Mouse (Mus musculus) midbrain, embryonic 13.5 days (tissue): Measurements from ENCODE around the gene Mycbp2. TPM values are rescaled to one million over a fixed set of nuclear protein-coding genes. Genes with fewer than 3 reads are reported as not detected.
A peak's percentile ranks its signal among the peaks of the same experiment; 100 is the strongest.

Source experiments
- ATAC-seq: fragments of 200-750 bp; cut with Nextera tagmentation; 2 replicates; pipeline ENCODE4 v1.8.0; 2017; ENCODE audit warnings: mild to moderate bottlenecking, moderate TSS enrichment, moderate library complexity
- H3K27ac ChIP-seq: fragments of 300-500 bp; sonication (generic); 2 replicates; pipeline ENCODE4 v1.5.1; 2015; ENCODE audit warnings: inconsistent platforms, mild to moderate bottlenecking, moderate library complexity
- H3K27me3 ChIP-seq: fragments of 300-500 bp; sonication (generic); 2 replicates; pipeline ENCODE4 v1.6.1; 2015; ENCODE audit warnings: mild to moderate bottlenecking, inconsistent platforms
- H3K36me3 ChIP-seq: fragments of 300-500 bp; sonication (generic); 2 replicates; pipeline ENCODE4 v1.6.1; 2015; ENCODE audit warnings: mild to moderate bottlenecking, inconsistent platforms
- H3K4me1 ChIP-seq: fragments of 300-500 bp; sonication (generic); replicated peaks from 2 replicates; pipeline ENCODE4 v1.6.1; 2015; ENCODE audit warnings: inconsistent platforms
- H3K4me2 ChIP-seq: fragments of 300-500 bp; sonication (generic); replicated peaks from 2 replicates; pipeline ENCODE4 v1.6.1; 2015; ENCODE audit warnings: moderate library complexity, mild to moderate bottlenecking, inconsistent platforms
- H3K4me3 ChIP-seq: fragments of 300-500 bp; sonication (generic); replicated peaks from 2 replicates; pipeline ENCODE4 v1.5.1; 2015; ENCODE audit warnings: mild to moderate bottlenecking, inconsistent platforms
- H3K9ac ChIP-seq: fragments of 300-500 bp; sonication (generic); replicated peaks from 2 replicates; pipeline ENCODE4 v1.6.1; 2015; ENCODE audit warnings: mild to moderate bottlenecking, inconsistent platforms
- H3K9me3 ChIP-seq: fragments of 300-500 bp; sonication (generic); 2 replicates; pipeline ENCODE4 v1.6.1; 2016; ENCODE audit warnings: mild to moderate bottlenecking, inconsistent platforms
- WGBS: fragments of 180-500 bp; shearing (Covaris S2); methylation state at CpG from one replicate; pipeline ENCODE4 v1.1.7; 2015; 5-methylcytosine and 5-hydroxymethylcytosine counted together
- polyA plus RNA-seq: library from polyadenylated mRNA; unstranded; fragments of >200 nt; fragmentation: Nextera tagmentation; extraction: Ambion mirVana; gene quantifications from 2 replicates; pipeline ENCODE4 v1.2.1, GENCODE M21; 2015

Gene Mycbp2
- polyA plus RNA-seq, 1 experiment from 2014 or later = 47.4 TPM

DNA sequence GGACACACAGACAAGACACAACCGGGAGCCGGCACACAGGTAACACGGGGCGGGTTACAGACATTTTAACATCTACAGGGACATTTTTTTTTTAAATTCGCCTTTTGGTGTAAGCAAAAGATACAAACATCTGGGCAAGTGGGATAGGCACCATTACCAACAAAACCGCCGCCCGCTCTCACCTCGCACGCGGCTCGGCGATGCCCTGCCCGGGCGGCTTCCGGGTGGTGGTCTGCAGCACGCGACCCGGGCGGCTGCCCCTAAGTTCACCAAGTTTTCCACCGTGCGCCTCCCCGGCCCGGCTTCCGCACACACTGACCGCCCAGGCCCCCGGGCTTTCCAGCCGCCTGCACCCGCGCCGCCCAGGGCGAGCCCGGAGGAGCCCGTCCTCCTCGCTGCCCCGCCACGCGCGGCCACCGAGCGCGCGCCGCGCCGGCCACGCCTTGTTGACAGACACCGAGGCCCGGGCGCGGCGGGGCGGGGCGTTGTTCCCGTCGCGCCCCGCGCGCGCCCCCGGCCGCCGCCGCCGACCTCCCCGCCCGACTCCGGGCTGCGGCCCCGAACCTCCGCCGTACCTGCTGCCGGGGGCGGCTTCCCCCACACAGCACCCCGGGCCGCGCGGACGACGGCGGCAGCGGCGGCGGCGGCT, 247.9 kb downstream of the Mycbp2 start:
- no peaks in the 10 kb centered on the region for H3K9me3 ChIP-seq
- H3K27ac ChIP-seq = peak overlapping the region; percentile 99
- H3K27me3 ChIP-seq = no peaks in the 10 kb centered on the region
- ATAC-seq = peak; percentile 88
- under 1% methylated on average over 78 of the region's 86 CpGs for WGBS
- H3K36me3 ChIP-seq = peaks cover 7% of the 10 kb centered on the region; the same call in 1 of the 2 replicates
- H3K4me3 ChIP-seq = peak overlapping the region; percentile 88
- peaks cover 33% of the 10 kb centered on the region for H3K4me1 ChIP-seq
- H3K9ac ChIP-seq = peak overlapping the region; percentile 96
- H3K4me2 ChIP-seq = peak overlapping the region; percentile 67

DNA sequence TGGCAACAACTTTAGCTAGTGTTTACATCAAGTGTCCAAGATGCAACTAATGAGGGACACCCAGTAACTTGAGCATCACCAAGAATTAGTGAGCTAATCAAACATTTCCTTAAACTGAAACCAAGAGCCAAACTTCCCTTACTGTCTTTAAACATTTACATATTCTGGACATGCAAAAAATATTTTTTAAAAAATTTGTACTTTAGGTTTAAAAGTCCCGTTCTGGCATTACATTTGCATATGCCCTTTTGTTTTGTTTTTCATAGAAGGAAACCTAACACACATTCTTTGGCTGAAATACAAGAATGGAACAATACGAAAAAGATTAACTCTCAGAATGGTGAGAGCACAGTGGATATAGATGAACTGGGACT, 248.4 kb downstream of the Mycbp2 start:
- H3K36me3 ChIP-seq = peaks cover 7% of the 10 kb centered on the region; the same call in 1 of the 2 replicates

DNA sequence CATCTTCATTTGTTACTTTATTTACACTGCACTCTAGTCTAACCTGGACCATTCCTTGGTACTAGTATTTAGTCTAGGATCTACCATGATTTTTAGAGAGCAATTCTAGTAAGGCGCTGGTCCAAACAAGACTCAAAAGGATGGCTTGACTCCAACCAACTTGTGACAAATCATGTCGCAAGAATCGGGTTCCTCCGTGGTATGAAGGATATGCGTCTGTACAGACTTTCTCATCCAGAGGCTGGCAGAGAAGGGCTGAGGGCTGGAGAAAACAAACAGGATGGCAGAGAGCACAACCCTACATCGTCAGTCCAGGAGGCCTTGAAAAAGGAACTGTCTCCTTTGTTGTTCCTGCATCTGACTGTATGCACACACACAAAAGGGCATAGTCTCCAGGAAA, 250.0 kb downstream of the Mycbp2 start:
- 78% methylated on average over 6 of the region's 6 CpGs for WGBS
- no peak for ATAC-seq
- peak overlapping the region; percentile 23 for H3K4me2 ChIP-seq
- H3K9me3 ChIP-seq = no peaks in the 10 kb centered on the region
- H3K4me3 ChIP-seq = no peak overlapping the region
- H3K4me1 ChIP-seq = peaks cover 36% of the 10 kb centered on the region
- H3K36me3 ChIP-seq = peaks cover 16% of the 10 kb centered on the region
- H3K27me3 ChIP-seq = no peaks in the 10 kb centered on the region
- H3K27ac ChIP-seq = no peak overlapping the region
- no peak overlapping the region for H3K9ac ChIP-seq

More for the DNA sequence above, 248.4 kb downstream of the Mycbp2 start:
- Histone ChIP-seq H3K4me2 (peak overlapping the region; percentile 67), H3K9me3 (no peaks in the 10 kb centered on the region), H3K9ac (peak overlapping the region; percentile 96), H3K27ac (peak overlapping the region; percentile 99; the same call in 1 of the 2 replicates), H3K4me1 (peaks cover 35% of the 10 kb centered on the region), H3K27me3 (no peaks in the 10 kb centered on the region), H3K4me3 (peak overlapping the region; percentile 88)
- ATAC-seq = no peak
- WGBS = 1% methylated on average over 2 of the region's 2 CpGs

DNA sequence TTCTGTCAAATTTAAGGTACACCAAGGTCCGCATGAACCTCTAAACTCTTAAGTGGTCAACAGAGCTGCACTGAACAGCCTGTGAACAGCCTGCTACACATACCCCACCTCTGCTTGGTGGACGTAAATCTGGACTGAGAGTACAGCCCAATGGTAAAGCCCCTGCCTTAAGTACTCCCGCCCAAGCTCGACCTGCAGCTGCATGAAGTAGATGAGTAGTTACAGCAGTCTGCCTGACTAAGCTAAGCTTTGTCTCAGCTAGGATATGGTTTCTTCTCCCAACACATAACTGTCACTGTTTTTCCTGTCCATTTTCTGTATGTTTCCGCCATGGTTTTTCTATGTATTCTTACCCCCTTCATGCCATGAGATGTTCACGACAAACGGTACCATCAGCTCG, 250.8 kb downstream of the Mycbp2 start:
- H3K4me1 ChIP-seq = peaks cover 36% of the 10 kb centered on the region
- 0 out of 2 replicates have a peak overlapping the region, but pooled peaks have one; percentile 6 for H3K4me2 ChIP-seq
- 93% methylated on average over 8 of the region's 8 CpGs for WGBS
- H3K9ac ChIP-seq = no peak overlapping the region
- H3K36me3 ChIP-seq = peaks cover 24% of the 10 kb centered on the region
- ATAC-seq = no peak
- H3K27ac ChIP-seq = no peak overlapping the region
- no peaks in the 10 kb centered on the region for H3K27me3 ChIP-seq
- H3K9me3 ChIP-seq = no peaks in the 10 kb centered on the region
- H3K4me3 ChIP-seq = no peak overlapping the region

DNA sequence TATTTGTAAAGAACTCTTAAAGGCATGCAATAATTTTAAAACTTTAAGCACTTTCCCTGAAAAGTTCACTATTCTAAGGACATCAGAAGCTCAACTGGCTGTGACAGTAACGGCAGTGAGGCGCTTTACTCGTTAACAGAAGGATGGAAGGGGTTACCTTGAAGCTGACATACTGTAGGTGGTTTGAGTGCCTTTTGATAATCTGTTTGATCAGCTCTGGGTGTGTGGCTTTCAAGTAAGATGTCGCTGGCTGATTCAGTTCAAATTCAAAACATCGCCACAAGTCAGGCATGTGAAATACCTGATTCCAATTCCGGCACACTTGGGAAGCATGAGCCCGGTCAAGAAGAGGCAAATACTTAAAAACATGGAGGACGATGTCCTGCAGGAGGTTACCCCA, 251.6 kb downstream of the Mycbp2 start:
- Histone ChIP-seq H3K9me3 (no peaks in the 10 kb centered on the region), H3K27me3 (no peaks in the 10 kb centered on the region), H3K9ac (no peak overlapping the region), H3K4me1 (peaks cover 36% of the 10 kb centered on the region), H3K4me3 (no peak overlapping the region), H3K36me3 (peaks cover 27% of the 10 kb centered on the region), H3K4me2 (no peak overlapping the region), H3K27ac (no peak overlapping the region)
- no peak for ATAC-seq
- WGBS = 89% methylated on average over 8 of the region's 8 CpGs

DNA sequence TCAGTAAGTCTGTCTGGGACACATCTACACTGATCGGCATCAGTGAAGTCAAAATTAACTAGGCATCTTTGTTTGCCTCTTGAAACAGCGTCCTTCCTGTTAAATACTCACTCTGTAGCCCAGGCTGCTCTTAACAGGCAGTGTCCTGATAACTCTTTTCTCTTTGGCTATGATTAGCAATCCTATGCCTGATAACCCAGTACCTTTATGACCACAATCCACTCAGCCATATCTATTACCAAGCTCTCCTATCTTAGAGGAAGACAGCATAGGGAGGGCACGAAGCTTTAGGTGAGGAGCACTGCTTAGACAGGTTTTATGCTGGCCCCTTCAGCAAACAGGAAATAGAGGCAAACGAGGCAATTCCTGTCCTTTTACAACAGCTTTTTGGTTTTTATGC, 252.9 kb downstream of the Mycbp2 start:
- H3K9ac ChIP-seq = no peak overlapping the region
- no peak for ATAC-seq
- H3K4me2 ChIP-seq = no peak overlapping the region
- peaks cover 36% of the 10 kb centered on the region for H3K4me1 ChIP-seq
- H3K36me3 ChIP-seq = peaks cover 34% of the 10 kb centered on the region
- no peak overlapping the region for H3K27ac ChIP-seq
- no peaks in the 10 kb centered on the region for H3K9me3 ChIP-seq
- no peak overlapping the region for H3K4me3 ChIP-seq
- H3K27me3 ChIP-seq = no peaks in the 10 kb centered on the region
- 84% methylated on average over 4 of the region's 4 CpGs for WGBS

DNA sequence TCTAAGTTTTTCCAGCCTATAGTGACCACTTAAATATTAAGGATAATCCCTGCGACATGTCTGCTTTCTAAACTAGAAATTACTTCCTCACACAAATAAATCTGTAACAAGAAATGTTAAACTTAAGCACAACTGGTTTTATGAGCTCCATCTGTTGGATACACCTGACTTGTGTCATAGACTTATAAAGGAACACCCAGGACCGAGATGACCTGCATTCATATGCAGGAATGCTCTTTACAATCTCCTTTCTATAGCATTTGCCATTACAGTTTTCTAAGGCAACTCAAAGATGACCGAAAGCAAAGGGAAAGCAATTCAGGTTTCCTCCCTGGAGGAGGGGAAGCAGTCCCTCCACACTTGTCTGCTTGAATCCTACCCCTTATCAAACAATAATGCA, 253.4 kb downstream of the Mycbp2 start:
- ATAC-seq = no peak
- Histone ChIP-seq H3K9ac (no peak overlapping the region), H3K9me3 (no peaks in the 10 kb centered on the region), H3K4me1 (peaks cover 36% of the 10 kb centered on the region), H3K4me2 (no peak overlapping the region), H3K27me3 (no peaks in the 10 kb centered on the region), H3K27ac (no peak overlapping the region), H3K4me3 (no peak overlapping the region), H3K36me3 (peaks cover 37% of the 10 kb centered on the region)
- 94% methylated on average over 3 of the region's 3 CpGs for WGBS

DNA sequence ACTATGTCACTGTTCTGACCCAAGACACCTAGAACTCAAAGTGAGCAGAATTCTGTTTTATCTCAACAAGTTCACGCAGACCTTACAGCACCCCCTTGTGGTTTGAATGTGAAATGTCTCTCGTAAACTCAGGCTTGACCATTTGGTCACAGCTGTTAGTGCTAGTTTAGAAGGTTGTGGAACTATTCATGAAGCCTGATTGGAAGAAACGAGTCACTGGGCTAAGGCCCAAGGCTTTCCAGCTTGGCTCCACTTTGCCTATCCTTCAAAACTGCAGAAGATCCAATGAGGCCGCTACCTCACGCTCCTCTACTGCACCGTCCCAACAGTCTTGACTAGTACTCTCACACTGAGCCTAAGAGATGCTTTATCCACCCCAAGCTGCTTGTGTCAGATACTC, 258.0 kb downstream of the Mycbp2 start:
- 74% methylated on average over 6 of the region's 6 CpGs for WGBS
- H3K9ac ChIP-seq = no peak overlapping the region
- H3K9me3 ChIP-seq = no peaks in the 10 kb centered on the region
- H3K36me3 ChIP-seq = peaks cover 61% of the 10 kb centered on the region
- no peak overlapping the region for H3K4me2 ChIP-seq
- no peak overlapping the region for H3K27ac ChIP-seq
- no peak for ATAC-seq
- 0 out of 2 replicates have a peak, but pooled peaks cover 3% of the 10 kb centered on the region for H3K4me1 ChIP-seq
- H3K27me3 ChIP-seq = no peaks in the 10 kb centered on the region
- no peak overlapping the region for H3K4me3 ChIP-seq

DNA sequence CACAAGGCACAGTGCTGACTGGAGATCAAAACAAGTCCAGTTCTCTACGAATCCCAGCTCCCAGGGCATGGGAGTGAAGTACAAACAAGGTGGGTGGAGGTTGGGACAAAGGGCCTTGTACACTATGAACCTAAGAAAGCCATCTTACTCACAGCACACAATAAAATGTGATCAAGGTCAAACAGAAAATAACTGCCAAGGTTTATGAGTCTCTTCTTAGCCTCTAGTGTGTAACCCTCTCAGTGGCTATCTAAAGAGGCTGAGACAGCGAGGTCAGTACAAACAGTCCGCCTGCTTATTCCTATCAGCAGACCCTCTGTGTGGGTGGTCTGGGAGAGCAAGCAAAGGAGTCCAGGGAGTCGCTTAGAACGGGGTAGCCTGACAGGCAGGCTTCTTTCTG, 258.8 kb downstream of the Mycbp2 start:
- H3K9ac ChIP-seq = no peak overlapping the region
- no peak overlapping the region for H3K27ac ChIP-seq
- ATAC-seq = no peak
- no peaks in the 10 kb centered on the region for H3K27me3 ChIP-seq
- no peaks in the 10 kb centered on the region for H3K4me1 ChIP-seq
- 86% methylated on average over 5 of the region's 5 CpGs for WGBS
- no peak overlapping the region for H3K4me3 ChIP-seq
- peaks cover 64% of the 10 kb centered on the region for H3K36me3 ChIP-seq
- no peaks in the 10 kb centered on the region for H3K9me3 ChIP-seq
- H3K4me2 ChIP-seq = no peak overlapping the region

DNA sequence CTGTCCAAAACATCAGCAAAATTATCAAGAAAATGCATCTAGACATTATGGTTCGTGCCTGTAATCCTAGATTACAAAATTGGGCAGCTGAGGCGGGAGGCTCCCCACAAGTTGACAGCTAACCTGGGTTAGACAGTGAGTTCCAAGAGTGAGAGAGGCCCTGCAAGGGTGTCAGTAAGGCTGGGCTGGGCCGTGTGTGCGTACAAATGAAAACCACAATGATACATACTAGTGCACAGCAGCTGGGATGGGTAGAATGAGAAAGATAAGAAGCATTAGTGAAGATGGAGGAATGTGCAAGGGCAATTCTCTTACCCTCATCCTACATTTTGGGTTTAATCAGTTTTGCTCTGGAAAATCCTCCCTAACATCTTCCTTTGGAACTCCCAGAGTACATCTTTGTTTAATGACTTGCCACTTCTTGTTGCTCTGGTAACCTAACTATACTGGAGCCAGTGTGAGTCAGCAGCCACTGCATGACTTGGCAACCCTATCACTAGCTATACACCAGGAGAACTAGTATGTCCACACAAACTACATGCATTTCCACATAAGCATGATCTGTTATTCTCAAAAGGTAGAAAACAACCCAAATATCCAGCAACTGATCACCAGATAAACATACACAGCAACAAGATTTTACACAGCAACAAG, 259.8 kb downstream of the Mycbp2 start:
- no peak for ATAC-seq
- H3K27me3 ChIP-seq = no peaks in the 10 kb centered on the region
- no peak overlapping the region for H3K4me3 ChIP-seq
- no peak overlapping the region for H3K4me2 ChIP-seq
- peaks cover 64% of the 10 kb centered on the region for H3K36me3 ChIP-seq
- H3K9me3 ChIP-seq = no peaks in the 10 kb centered on the region
- 97% methylated on average over 4 of the region's 4 CpGs for WGBS
- no peak overlapping the region for H3K27ac ChIP-seq
- H3K4me1 ChIP-seq = no peaks in the 10 kb centered on the region
- no peak overlapping the region for H3K9ac ChIP-seq

DNA sequence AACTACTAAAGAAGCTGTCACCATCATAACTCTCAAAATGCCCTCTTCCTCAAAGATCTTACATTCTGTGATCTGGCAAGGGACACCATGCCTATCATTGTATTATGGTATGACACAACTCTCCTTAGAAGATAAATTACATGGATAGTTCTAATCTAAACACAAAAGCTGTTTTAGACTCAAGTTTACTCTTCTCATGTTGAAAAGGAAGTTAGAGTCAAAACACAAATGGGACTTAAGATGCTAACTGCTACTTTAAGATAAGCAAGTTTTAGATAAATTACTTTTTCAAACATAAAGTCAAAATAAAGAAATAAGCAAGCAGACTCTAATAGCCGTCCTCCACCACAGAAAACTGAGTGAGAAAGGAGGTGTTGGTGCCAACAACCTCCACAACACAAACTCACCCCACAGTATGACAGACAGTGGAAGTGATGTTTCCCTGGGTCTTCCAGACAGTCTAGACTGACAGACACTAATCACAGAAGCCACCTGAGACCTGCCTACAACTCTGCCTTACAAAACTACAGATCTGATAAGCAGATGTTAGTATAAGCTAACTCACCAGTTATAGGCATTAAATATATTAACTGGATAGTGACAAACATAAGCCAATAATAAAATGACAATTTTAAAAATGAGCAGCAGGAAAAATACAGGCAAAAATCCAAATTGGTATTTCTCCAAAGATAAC, 260.6 kb downstream of the Mycbp2 start:
- WGBS = 97% methylated on average over 1 of the region's 1 CpGs
- Histone ChIP-seq H3K9ac (no peak overlapping the region), H3K4me2 (no peak overlapping the region), H3K36me3 (peaks cover 59% of the 10 kb centered on the region), H3K27me3 (no peaks in the 10 kb centered on the region), H3K27ac (no peak overlapping the region), H3K9me3 (no peaks in the 10 kb centered on the region), H3K4me1 (no peaks in the 10 kb centered on the region), H3K4me3 (no peak overlapping the region)
- no peak for ATAC-seq

DNA sequence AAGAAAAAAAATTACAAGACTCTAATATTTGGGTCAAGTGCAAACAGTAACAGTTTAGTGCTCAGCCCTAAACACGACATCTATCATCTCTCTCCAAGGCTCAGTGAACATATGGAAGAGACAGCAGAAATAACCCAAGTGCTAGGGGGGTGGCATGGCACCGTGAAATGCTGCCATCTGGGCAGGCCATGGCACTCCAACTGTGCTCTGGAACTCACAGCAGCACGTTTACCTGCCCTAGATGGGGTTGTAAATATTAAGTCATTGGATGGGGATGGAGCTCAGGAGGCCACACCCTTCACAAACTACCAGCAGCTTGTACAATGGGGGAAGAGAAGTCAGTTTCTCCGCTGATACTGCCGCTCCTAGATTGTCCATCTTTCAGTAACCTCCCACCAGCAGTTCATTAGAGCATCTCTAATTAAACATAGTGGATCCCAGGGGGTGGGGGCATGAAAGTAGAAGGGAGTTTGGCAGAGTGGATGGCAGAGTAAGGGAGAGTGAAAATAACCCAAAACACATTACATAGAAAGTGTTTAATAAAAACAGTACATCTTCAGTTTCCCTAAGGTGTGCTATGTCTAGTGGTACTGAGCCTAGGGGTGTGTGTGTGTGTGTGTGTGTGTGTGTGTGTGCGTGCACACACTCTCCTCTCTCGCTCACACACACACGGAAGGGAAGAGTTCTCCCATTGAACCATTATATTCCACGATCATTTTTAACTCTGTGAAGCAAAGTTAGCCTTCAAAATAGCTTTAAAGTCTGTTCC, 267.2 kb downstream of the Mycbp2 start:
- ATAC-seq = no peak
- no peak overlapping the region for H3K27ac ChIP-seq

More for the DNA sequence above, 267.2 kb downstream of the Mycbp2 start:
- H3K4me2 ChIP-seq = no peak overlapping the region
- H3K9me3 ChIP-seq = no peaks in the 10 kb centered on the region
- WGBS = 88% methylated on average over 9 of the region's 9 CpGs
- no peaks in the 10 kb centered on the region; the same call in 1 of the 2 replicates for H3K4me1 ChIP-seq
- H3K4me3 ChIP-seq = no peak overlapping the region
- peaks cover 52% of the 10 kb centered on the region for H3K36me3 ChIP-seq
- H3K27me3 ChIP-seq = no peaks in the 10 kb centered on the region
- H3K9ac ChIP-seq = no peak overlapping the region
